Mouse (Mus musculus) retina, embryonic 14.5 days (tissue): ENCODE measurements around the gene Chst3.
"Not testable (repeated sequence)": the region's sequence is repeated elsewhere in the genome, so short reads cannot be mapped to it uniquely, and the experiment has no call there.

Experiments
- DNase-seq: peaks from one replicate; pipeline ENCODE4 v3.0.0-alpha.2; 2015; ENCODE audit warnings: low spot score

Gene Chst3

DNA sequence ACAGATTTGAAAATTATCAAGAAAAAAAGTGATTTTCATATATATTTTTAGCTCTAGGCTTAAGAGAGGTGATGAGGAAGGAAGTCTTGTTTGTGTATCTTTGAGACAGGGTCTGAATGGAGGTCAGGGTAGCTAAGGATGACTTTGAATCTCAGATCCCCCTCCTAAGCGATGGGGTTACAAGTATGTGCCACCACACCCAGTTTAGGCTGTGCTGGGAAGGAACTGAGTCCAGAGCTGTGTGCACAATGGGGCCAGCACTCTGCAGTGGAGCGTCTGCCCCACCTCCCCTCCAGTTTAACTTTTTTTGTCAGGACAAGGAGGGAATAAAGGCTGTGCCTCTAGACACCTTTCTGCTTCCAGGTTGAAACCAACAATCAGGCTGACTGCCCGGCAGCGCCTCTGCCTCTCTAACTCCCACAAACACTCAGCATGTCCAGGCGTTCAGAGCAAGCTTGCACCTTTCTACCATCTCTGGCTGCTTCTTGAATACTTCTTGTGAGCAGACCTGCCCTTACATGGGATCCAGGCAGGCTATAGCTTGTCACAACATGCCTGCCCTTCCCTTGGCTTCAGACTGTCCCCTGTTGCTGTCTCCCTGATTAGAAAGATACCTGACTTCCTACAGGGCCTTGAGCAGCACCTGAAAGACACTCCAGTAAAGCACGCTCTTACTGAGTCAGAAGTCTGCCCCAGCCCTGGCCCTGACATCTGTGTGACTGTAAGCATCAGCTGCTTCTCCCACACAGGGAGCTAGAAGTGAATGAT is 11.4 kb upstream of the Chst3 start:
- DNase-seq, result no peak

DNA sequence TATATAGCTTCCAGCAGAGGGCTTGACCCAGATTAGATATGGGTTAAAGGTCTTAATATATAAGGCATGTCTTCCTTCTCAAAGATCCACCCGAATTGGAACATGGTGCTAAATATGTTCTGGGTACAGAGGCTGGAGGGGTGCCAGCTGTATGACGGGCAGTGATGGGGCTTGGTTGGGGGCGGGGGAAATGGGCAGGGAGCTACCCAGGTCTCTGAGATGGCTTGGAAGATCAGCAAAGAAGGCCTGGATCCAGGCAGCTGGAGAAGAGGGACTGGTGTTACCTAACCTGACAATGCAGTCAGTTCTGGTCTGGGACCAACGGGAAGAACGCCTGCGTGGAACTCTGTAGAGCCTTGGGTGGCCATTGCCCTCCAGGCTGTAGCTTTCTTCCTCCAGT is 10.1 kb upstream of the Chst3 start:
- no peak for DNase-seq

DNA sequence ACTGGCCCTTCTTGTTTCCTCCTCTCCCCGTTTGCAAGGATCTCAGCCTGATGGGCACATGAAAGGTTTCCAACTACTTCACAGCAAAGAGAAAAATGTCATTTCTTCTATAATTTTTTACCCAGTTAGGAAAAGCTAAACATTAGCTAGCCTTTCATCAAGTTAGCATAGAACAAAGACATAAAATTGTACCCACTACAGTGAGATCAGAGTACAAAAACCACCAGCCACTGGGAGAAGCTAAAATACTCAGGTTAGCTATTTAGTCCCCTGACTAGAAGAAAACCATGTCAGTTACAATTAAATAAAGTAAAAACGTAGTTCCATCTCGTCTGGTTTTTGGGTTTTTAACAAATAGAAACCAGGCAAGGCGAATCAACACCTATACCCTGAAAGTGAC is 8.6 kb upstream of the Chst3 start:
- no peak for DNase-seq

DNA sequence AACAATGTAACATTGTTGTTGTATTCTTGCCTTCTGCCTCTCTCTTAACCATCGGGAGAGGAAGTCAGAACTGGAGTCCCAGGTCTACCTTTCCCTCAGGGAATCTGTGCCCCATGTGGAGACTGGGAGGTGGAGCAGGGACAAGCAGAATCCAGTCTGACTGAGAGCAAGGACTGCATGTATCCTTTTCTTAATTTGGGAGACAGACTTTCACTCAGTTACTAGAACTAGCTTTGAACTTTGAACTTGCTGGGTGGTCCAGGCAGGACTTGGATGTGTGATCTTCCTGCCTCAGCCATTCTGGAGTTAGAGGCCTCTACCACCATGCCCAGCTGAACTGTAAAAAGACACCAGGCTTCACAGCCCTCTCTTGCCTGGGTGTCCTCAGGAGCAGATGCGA is 5.5 kb upstream of the Chst3 start:
- no peak for DNase-seq

DNA sequence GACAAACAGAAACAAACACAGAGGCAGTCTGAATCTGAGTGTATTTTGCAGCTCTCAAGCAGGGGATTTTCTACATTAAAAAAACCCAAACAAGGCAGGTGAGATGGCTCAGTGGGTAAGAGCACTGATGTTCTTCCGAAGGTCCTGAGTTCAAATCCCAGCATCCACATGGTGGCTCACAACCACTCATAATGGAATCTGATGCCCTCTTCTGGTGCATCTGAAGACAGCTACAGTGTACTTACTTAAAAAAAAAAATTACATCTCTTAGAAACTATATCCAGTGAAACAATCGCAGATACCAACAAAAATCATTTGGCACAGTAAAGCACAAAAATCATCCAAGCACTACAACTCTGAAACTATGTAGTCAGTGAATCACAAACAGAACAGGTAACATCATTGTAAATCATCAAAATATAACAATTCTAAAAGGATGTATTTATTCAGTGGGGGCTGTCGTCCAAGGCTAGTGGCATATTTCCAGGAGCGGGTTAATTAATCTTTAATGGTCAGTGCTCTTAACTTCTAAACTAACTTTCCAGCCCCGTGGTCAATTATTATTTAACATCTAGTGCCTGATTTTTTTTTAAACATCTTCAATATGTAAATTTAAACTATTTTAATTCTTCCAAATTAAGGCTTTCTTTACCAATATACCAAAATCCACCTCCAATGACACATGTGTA is 2.7 kb upstream of the Chst3 start:
- DNase-seq, result not testable (repeated sequence)

DNA sequence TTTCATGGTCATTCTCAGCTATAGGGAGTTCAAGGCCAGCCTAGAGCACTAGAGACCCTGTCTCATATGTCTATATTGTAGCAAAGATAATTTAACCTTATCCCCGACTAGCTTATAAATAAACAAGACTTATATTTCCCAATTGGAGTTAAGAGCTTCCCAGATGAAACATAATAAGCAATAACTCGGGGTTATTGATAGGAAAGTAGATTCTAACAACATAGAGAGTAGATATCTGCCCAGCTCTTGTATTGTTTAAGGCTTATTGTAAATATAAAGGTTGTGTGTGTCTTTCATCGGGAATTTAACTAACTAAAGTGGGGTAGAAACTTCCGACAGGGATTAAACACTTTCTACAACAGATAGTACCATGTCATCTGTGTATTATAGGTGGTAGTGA is 1.5 kb upstream of the Chst3 start:
- no peak for DNase-seq

DNA sequence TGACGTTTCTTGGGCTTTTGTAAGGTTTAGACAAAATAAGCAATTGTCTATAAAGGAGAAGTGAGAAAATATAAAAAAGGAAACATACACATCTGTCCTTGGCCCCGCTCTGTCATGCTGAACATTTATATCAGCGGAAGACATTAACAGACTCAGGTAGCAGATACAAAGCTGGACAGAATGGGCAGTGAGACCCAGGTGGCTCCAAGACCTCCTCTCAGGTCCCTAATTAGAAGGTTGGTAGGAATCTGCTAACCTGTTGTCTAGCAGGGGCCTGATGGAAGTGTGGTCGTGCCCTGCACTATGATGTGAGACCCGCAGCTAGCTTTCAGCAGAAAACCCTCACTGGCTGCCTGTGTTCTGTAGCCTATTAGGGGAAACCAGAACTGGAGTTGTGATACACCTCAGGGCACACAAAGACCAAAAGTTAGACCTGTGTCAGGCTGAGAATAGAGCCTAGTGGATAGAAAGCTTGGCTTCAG is 1.0 kb upstream of the Chst3 start:
- no peak for DNase-seq

DNA sequence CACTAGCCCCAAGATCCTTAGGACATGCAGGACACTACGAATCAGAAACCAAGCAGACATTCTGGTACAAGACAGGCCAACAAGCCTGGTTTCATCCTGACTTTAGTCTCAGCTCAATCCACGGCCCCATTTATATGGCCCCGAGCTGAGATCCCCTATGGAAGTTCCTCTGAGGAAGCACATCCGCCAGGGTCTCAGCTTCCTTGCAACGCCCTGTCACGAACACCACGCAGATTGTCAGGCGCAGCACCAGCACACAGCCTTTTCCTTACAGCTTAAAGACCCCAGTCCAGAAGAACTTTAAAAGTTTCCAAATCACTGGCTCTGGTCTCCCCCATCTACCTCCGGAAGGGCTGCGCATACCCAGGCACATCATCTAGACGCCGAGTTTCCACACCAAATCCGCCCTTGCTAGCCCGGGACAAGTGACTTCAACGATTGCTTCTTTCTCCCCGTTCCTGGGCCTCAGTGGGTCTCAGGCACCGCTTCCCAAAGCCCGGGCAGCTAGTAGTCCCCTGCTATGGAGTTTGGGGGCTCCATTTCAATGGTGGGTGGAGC is 948 bp downstream of the Chst3 start:
- DNase-seq, result peak; percentile 43

DNA sequence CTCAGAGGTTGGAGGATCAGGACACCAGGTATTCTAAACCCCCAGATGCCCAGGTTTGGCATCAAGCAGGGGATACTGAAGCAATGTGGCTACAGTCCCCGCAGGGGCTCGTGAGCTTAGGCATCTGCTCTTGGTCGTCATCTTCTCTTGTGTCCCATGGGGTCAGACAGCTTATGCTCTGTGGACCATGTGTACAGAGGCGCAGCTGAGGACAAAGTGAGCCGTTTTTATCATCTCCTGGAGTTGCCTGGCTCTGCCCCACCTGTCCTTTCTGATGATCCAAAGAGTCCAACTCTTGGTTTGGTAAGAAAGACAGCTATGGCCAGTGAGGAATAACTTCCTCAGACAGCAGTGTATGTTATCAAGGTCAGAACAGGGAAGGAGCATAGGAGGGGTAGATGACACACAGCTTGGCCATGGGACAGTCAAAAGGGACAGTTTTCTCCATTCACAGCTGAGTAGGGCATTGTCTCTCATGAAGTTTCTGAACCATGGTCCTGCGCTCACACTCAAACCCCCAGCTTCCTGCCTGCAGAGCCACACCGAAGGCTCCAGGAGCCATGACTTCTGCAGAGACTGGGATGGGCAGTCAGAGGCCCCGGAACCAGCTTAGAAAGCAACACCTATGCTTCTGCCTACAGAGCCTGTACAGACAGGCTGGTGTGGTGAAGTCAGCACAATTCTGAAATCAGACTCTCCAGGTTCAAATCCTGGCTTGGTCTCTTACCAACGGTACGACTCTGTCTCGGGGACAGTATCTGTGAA is 2.5 kb downstream of the Chst3 start:
- DNase-seq, result no peak

DNA sequence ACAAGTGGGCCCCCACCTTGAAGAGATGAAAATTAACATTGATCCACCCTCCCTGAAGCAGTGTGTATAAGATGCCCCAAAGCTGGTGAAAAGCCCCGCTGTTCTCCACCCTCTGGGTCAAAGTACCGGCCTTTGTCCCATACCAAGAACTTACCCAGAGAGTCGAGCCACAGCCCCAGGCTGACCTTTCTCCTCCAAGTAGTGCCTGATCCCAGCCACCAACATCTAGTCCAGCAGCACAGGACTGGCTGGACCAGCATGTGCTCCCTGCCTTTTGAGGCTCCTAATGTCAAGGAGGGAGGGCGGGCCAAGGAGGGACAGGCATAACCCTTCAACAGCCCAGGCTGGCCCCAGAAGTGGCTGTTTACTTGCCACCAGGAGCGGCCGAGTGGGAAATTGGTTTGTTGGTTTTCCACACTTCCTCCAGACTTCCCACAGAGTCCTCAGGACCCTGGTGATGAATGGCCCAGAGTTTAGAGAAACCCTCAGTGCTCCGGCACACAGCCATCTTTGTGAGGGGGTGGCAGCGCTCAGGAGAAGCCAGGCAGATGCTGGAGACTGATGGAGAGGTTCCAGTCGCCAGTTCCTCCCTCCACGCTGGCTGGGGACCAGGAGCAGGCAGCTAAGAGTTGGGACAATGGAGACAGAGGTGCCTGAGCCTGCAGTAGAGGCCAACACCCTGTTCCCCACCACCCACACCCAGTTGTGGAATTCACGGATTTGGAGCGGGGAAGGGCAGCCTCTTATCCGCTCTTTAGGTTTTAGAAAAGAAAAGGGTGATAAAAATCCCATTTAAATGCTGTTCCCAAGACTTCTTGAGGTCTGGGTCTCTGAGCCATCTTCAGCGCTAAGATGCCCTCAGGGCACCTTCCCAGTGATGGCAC is 3.7 kb downstream of the Chst3 start:
- DNase-seq, result no peak

DNA sequence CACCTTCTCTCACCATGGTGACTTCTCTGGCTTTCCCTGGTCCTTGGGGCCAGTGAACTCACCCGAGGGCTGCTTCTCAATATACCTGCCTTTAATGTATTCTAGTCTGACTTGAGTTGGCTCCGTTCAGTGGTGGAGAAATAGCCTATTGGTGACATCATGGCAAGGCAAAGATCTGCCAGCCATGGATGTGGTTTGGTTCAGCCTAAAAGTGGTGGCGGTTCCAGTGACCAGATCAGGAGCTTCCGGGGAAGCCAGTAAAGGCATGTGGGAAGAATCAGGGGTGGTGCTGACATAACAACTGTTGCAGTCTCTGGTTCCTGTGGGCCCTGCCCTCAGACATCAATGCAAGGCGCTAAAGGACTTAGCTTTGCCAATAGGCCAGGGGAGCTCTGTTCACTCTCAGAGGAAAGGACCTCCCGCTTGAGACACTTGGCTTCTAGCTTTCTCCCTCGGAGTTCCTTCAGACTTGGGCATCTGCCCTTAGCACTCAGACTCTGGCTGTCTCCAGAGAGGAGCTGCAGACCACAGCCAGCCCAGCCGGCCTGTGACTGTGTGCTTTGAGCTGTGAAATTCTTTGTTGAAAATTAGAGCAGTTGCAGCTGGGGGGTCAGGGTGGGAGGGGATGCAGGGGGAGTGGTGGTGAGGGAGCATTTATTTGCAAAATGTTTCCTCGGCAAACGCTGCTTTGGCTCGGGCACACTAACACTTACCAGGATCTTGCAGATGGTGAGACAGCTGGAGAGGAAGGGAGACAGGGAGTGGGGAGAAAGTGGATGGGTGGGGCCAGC is 6.3 kb downstream of the Chst3 start:
- DNase-seq, result peak; percentile 65

DNA sequence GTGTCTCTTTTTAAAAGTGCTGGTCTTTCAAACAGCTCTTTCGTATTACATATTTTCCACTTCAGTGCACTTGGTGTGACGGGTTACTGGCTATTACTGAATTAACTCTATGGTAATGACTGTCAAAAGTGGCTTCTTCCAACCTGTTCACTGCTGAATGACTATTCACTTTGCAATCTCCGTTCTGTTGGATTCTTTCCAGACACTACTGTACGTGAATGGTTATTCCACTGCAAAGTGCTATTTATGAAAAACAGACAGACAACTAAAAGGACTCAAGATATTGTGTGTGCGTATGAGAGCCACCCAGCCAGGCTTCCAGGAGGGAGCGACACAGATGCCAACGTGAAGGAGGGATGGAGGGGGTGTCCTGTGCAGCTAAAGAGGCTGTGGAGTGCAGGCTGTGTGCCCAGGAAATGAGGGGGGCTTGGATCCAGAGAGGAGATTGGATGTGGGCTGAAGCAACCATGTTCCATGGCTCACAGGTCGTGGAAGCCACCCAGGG is 7.5 kb downstream of the Chst3 start:
- no peak for DNase-seq

DNA sequence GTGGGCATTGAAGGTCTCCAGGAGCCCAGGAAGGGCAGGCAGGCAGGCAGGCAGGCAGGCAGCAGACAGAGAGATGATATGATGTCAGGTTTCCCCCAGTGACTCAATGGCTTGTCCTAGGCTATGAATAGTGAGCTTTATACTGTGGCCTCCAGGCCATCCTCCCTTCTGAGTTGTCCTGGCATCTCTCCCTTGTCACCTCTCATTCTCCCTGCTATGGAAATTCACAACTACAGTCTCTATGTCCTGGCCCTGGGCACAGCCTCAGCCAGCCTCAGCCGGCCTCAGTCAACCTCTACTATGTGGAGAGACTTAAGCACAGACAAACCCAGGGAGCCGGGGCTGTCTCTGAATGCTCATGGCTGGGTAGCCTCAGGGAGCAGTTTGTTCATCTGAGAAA is 8.6 kb downstream of the Chst3 start:
- no peak for DNase-seq

DNA sequence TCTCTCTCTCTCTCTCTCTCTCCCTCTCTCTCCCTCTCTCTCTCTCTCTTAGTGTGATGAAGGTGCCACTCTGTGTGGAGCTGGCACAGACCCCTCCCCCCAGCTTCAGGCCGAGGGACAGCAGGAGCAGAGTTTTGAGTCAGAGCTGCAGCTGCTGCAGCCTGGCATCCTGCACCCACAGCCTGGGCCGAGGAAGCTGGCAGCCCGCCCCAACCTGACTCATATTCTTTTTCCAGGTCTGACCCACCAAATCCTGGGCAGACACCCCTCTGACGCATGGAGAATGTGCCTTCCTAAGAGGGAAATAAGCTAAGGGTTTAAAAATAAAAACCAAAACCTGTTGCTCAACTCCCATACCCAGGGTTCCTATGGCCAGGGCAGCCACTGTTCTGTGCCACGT is 9.8 kb downstream of the Chst3 start:
- DNase-seq, result no peak

DNA sequence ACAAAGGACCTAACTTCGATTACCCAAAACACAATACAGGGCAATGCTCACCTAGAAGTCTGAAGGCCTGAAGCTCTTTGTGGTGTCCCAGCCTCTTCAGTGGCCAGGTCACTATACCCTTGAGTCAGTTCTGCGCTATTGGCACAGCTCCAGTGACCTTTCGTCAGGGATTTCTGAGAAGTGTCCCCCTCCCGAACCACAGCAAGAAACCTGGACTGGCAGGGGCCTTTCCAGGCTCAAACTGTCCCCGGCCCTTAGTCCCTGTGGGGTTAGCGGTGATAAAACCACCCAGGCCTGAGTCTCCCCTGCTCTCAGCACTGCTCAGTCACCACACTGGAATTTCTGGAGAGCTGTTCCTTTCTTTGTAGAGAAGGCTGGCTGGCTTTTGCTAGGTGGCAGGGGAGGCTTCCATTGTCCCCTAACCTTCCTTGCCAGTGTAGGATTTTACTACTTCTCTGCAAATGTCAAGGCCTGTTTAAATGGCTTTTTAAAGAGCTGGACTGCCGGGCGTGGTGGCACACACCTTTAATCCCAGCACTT is 11.8 kb downstream of the Chst3 start:
- DNase-seq, result no peak

DNA sequence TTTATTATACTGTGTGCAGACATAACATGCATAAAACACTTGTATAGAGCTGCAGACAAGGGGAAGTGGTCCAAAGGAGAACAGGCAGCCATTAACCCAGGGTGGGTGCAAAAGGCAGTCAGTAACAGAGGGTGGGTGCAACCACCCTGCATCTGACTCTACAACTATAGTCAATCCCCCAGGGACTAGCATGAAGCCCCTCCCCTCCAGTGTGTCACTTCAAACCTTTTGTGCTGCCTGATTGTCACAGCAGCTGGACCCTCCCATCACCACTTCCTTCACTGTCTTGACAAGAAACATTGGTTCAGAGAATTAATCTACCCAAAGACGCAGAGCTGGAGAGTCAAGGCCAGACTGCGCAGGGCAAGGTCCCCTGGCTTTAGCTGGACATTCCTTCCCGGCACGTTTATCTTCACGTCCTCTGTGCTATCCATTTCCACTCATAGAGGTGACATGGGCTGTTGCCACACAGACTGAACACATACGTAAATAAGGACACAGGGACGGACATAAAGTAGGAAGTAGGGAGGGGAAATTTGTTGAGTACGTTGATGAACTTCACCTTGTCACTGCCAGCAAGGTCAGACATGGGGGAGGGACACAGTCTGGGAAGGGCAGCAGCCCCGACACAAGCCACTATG is 13.3 kb downstream of the Chst3 start:
- no peak for DNase-seq

DNA sequence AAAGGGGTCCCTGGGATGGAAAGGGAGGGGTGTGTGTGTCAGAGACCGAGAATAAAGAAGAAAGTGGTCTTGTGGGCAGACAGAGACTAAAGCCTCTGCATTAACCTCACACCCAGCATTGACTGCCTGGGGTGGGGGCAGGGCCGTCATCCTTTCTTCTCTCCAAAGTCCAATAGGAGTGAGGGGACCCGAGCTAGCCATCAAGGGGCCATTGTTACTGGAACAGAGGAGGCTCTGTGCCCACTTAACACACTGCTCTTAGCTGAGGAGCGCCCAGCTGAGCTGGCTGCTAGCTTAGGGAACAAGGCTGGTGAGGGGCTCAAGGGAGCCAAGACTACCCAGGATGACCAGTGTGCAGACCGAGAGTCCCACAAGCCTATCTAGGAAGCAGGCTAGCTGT is 16.3 kb downstream of the Chst3 start:
- DNase-seq, result peak; percentile 62

DNA sequence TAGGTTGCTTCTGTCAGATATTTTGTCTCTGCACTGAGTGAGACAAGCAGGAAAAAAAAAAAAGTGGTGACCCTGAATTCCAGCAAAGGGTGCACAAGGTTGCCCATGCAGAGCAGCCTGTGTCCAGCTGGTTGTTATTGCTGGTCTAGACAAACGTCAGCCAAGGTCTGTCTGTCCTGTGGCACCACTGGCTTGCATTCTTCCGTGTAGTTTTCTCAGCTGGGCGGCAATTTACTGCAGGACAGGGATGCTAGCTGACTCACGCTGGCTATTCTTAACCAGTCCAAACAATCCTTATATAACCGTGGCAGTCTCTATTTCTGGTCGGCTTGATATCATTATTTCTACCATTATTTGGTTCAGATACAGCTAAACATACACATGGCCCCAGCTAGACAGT is 18.1 kb downstream of the Chst3 start:
- no peak for DNase-seq

DNA sequence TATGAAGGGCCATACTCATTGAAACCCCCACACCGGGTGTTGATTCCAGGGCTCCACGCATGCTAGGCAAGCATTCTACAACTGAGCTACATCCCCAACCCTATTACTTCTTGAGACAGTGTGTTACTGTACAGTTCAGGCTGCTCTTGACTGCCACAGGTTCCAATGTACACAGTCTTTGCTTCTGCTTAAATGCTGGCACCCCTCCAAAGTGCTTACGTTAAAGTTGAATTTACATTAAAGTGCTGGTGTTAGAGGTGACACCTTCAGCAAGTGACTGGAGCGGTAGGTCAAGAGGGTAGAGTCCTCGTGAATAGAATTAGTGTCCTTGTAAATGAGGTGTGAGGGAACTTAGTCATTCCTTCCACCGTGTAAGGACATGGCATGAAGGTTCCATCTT is 19.7 kb downstream of the Chst3 start:
- no peak for DNase-seq

DNA sequence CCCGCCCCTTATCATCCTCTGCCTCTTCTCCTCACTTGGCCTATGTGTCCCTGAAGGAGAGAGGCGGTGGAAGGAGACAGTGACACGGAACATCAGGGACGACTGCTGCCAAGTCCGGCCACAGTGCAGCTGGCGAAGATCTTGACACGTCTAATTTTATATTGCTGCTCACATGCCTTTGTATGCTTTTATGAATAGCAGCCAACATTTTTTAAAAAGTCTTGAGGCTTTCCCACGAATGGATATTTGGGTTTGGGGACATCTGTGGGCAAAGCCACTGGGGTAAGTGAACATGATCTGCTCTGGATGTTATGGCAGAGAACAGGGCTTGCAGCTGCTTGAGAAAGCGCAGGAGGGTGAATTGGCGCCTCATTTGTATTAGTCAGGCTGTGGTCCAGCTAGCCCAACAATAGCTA is 21.6 kb downstream of the Chst3 start:
- DNase-seq, result no peak
